Mouse (Mus musculus): ENCODE data around the gene Elp5.
A peak's percentile ranks its signal among the peaks of the same experiment; 100 is the strongest.

Elp5 gene

DNA sequence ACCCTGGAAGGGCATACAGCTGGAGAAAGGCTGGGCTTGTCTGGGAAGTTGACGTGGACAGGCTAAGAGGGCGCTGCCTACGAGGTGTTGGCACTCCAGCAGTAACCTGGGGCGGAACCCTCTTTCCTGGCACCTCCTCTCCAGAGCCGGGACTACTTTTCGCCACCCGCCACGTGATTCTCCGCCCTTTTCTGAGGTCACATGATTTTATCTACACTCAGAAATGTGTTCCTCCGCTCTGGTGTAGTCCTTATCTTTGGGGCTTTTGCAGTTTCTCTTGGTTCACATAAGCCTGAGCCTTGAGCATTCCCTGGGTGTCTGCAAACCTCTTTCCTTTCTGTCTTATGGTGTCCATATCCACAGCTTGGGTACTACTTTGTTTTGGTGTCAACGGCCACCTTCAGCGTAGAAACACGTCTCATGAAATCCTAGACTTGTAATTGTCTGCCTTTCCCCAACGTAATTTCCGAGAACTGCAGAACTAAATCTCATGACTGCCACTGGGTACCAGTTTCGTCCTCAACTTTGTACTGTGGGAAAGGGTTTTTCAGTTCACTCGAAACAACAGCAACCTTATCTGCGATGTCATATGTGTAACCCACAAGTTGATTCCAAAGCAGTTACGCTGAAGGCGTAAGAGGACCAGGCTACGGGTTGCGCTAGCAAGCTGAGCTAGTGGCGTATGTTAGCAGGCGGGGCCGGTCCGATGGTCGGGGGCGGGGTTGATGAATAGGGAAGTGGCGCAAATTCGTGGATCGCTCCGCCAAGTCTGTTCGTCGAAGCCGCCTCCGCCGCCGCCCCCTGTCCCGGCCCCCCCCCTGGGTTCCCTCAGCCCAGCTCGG, 8.8 kb upstream of the Elp5 start, which contains the start of gene Gabarap:
Gene Gabarap (plus strand): TSS at position 294 of the 842 bp plus-strand sequence.
- peak; percentile 94 for DNase-seq (ENCODE audit: low read depth, low spot score)

- no peak for DNase-seq (ENCODE audit: low read depth, low spot score)
Measured at GRCm38 (mm10) chr11:69989949-69990348, 7.6 kb upstream of the Elp5 start.

DNA sequence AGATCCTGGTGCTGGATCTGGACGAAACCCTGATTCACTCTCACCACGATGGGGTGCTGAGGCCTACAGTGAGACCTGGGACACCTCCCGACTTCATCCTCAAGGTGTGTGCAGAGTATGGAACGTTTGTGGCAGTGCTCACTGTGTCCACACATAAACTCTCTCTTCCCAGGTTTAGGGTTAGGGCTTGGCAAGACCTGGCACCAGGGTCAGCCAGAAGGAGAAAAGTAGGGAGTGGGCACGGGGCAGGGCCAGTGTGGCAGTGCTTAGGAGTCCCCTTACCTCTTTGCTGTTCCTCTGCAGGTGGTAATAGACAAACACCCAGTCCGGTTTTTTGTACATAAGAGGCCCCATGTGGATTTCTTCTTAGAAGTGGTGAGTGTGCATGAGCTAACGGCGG, 2.1 kb upstream of the Elp5 start:
- no peak for DNase-seq (ENCODE audit: low read depth, low spot score)

DNA sequence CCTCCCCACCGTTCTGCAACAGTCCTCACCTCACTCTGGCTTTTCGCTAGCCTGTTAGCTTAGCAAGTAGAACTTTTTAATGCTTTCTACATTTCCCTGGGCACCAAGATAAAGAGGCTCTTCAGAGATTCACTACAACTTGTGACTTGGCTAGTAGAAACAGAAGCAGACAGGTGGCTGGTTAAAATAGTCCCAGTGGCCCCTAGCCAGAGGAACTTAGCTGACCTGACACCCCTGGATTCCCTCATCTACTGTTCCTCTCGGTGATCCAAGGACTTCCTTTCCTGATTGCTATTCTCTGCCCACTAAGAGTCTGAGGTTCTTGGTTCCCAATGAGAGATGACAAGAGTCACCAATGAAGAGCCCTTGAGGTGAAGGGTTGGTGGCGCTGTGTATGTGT, 1.1 kb upstream of the Elp5 start:
- DNase-seq (ENCODE audit: low read depth, low spot score): no peak

DNA sequence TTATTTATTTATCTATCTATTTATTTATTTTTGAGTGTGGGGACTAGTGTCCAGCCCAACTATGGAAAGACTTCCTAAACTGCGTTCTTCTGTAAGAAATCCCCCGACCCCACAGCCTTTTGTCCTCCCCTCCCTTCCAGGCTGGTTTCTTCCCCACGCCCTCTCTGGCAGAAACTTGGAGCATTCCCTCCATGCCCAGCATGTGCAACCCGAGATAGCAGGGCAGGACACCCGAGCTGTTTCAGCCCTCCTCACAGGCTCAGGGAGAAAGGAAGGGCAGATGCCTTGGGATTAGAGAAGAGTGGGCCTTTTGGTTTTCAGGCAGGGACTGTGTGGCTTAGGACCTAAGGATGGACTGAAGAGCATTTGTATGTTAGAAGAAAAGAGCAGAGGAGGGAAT, 560 bp upstream of the Elp5 start:
- DNase-seq (ENCODE audit: low read depth, low spot score): no peak

GRCm38 (mm10) chr11:69981141-69981762, 1.1 kb downstream of the Elp5 start, which contains the start of gene Ctdnep1:
Ctdnep1 (plus strand) TSS chr11:69981156.
- no peak for DNase-seq (ENCODE audit: low read depth, low spot score)

DNA sequence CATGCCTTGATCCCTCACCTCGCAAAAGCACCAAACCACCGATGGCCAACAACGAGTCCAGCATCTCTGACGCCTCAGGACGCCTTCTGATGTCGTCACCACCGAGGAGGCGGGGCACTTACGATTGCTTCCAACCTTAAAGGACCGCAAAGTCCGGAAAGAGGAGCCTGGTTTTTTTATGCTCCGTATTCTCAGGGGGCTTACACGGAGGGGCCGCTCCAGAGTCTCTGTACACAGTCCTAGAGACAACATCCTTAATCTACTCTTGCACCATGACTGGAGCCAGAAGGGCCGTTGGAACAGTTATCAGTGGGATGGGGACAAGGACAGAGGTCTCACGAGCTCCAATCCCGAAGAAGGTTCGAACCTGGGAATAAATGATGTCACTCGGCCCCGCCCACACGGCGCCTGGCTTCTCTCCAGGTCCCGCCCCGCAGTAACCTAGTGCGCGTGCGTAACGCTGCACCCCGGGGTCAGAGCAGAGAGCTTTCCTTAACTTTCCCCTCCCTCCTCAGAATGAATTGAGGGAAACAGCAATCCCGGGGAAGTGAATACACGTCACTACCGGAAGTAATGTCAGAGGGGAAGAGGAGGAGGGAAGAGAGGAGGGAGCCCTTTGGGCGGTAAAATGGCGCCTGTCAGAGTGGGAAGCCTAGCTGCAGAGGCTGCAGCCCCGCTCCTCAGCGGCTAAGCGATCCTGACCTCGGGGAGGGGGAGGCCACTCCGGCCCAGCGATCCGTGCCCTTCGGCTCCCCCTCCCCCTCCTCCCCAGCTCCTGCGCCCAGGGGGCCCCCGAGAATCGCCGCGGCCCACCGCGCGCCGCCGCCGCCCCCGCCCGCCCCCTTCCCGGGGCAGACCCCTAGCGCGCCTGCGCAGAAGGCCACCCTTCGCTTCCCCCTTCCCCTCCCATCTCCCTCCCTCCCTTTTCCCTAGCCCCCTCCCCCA, 1.8 kb downstream of the Elp5 start:
- peak; percentile 98 for DNase-seq (ENCODE audit: low read depth, low spot score)

DNA sequence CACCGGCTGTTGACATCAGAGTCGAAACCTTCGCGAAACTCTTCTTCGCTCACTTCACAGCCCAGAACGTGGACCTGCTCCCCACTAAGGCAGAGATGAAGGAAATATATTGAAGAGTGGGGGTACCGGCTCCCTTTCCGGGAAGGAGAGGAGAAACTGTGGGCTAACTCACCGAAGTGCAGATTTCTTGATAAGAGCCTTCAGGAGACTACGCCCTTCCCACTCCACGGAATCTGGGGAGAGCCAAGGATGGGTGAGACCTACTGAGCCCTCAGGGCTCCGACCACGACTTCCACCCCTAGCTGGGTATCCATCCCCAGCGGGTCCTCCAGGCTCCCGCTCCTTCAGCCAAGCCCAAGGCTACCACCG, 2.5 kb downstream of the Elp5 start:
- DNase-seq (ENCODE audit: low read depth, low spot score): no peak

- no peak for DNase-seq (ENCODE audit: low read depth, low spot score)
Measured at GRCm38 (mm10) chr11:69976271-69976670, 6.0 kb downstream of the Elp5 start.

DNA sequence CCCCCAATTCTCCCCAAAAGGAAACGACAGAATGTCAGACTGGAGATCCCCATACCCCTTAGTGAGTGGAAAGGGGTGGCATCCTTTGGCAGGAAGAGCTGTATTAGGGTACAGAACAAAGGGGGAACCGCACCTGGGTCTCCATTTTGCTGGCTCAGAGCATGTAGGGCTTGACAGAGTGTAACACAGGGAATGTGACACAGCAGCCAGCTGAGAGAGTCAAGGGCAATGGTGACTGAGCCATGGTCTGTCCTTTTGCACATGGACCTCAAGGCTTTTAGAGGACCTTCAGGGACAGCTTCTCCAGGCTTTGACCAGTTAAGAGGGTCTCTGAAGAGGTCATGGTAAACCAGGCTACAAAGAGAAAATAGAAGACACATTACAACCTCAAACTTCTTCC, 7.4 kb downstream of the Elp5 start:
- no peak for DNase-seq (ENCODE audit: low read depth, low spot score)

DNA sequence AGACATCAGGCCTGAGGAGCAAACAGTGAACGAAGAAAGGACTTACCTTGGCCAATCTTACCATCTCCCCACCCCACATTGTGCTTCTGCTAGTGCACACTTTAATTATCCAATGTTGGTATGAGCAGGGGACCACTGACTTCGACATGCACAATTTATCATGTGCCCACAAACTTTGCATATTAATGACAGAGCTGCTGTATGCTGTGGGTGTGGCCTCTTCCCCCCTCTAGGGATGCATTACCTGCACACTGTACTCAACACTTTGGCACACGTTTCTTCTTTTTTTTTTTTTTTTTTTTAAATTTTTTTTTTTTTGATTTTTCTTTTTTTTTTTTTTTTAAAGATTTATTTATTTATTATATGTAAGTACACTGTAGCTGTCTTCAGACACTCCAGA, 11.5 kb downstream of the Elp5 start:
- no peak for DNase-seq (ENCODE audit: low read depth, low spot score)

GRCm38 (mm10) chr11:69970222-69970621, 12.1 kb downstream of the Elp5 start:
- no peak for DNase-seq (ENCODE audit: low read depth, low spot score)

DNA sequence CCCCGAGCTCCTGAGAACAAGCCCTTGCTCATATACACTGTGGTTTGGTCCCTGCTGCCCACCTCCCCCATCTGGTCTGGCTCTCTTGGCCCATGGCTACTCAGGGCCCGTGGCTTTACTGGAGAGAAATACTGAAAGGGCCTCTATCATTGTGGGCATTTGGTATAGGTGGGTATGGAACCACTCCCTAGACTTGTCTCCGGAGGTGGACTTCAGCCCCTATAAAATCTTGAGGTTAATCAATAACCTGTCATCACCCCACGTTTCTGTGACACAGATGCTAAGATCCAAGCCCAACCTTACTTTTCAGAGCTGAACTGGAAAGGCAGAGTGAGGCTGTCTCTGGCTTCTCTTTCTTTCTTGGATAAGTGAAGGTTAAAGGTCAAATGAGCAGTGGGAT, 13.5 kb downstream of the Elp5 start:
- DNase-seq (ENCODE audit: low read depth, low spot score): no peak

GRCm38 (mm10) chr11:69966860-69967517, 15.3 kb downstream of the Elp5 start:
- no peak for DNase-seq (ENCODE audit: low read depth, low spot score)

- DNase-seq (ENCODE audit: low read depth, low spot score): no peak
Measured at GRCm38 (mm10) chr11:69966006-69966859, 16.1 kb downstream of the Elp5 start.

DNA sequence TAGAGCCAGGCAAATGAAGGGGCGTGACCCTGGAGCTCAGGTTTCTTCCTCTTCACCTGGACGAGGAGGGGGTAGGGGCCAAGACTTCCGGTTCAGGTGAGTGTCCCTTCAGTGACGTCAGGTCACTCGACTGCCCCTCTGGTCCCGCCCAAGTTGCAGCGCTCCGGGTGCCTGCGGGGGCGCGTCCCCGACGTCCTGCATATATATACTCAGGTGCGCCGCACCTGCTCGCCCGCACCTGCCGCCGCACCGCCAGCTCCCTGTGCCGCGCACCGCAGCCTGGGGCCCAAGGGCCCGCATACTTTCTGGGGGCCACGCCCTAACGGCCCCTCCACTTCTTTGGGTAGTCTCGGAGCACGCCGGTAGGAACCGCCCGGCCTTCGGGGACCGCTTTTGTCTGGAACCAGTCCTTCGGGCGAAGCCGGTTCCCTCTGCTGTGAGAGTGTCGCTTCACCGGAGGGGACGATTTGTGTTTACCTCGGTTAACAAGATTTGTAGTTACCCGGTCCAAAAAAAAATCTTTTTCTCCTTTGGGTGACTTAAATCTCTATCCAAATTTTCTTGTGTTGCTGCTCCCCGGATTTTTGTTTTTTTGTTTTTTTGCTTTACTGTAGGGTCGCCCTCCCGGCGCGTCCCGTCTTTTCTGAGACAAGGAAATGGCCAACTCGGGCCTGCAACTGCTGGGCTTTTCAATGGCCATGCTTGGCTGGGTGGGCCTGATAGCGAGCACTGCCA, 16.9 kb downstream of the Elp5 start:
- DNase-seq (ENCODE audit: low read depth, low spot score): no peak

GRCm38 (mm10) chr11:69964650-69965270, 17.6 kb downstream of the Elp5 start, which contains the start of gene Cldn7:
Cldn7 (plus strand) TSS chr11:69964779.
- no peak for DNase-seq (ENCODE audit: low read depth, low spot score)

GRCm38 (mm10) chr11:69961841-69962240, 20.5 kb downstream of the Elp5 start:
- DNase-seq (ENCODE audit: low read depth, low spot score): no peak

DNA sequence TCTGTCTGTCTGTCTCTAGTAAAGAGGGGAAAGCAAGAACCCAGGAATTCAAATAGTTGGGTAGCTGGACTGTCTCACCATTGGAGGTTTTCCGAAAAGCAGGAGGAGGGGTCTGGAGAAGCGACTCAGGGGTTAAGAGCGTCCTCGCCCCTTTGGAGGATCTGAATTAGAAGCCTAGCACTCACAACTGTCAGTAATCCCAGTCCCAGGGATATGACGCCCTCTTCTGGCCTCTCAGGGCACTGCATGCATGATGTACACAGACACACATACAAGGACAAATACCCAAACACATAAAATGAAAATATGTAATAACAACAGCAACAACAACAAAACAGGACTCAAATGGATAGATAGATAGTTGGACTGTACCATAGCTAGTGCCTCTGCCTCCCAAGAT, 21.7 kb downstream of the Elp5 start:
- DNase-seq (ENCODE audit: low read depth, low spot score): no peak

All from c-Kit-negative CD71-positive TER-119-positive erythroid progenitor cells, embryonic 14.5 days (primary cell).